Mouse (Mus musculus): Measurements from ENCODE around the gene Boll.
A peak's percentile ranks its signal among the peaks of the same experiment; 100 is the strongest.

GRCm38 (mm10) chr1:55265447-55265846 lies 97.8 kb downstream of the Boll start:
- TF ChIP-seq MAX (IDR thresholded peaks at IDR 0.05; ENCODE audit: low read length) (no peak), CTCF (conservative IDR thresholded peaks at IDR 0.05 in 1 of 2, IDR thresholded peaks at IDR 0.05 in 1 of 2; ENCODE audit: low read depth in 2 of 2, low read length in 2 of 2) (peak in 1 of 2 experiments; percentile 51; a peak in 2 of 4 replicates), POLR2A (IDR thresholded peaks at IDR 0.05; ENCODE audit: low read depth, low read length) (no peak), E2F4 (IDR thresholded peaks at IDR 0.05; ENCODE audit: insufficient replicate concordance, low read depth, low read length) (no peak), USF1 (IDR thresholded peaks at IDR 0.05; ENCODE audit: low read depth, low read length) (no peak)

Data from CH12.LX (cell line).